Mouse (Mus musculus): ENCODE measurements around the gene Slc30a7.

Slc30a7 gene

DNA sequence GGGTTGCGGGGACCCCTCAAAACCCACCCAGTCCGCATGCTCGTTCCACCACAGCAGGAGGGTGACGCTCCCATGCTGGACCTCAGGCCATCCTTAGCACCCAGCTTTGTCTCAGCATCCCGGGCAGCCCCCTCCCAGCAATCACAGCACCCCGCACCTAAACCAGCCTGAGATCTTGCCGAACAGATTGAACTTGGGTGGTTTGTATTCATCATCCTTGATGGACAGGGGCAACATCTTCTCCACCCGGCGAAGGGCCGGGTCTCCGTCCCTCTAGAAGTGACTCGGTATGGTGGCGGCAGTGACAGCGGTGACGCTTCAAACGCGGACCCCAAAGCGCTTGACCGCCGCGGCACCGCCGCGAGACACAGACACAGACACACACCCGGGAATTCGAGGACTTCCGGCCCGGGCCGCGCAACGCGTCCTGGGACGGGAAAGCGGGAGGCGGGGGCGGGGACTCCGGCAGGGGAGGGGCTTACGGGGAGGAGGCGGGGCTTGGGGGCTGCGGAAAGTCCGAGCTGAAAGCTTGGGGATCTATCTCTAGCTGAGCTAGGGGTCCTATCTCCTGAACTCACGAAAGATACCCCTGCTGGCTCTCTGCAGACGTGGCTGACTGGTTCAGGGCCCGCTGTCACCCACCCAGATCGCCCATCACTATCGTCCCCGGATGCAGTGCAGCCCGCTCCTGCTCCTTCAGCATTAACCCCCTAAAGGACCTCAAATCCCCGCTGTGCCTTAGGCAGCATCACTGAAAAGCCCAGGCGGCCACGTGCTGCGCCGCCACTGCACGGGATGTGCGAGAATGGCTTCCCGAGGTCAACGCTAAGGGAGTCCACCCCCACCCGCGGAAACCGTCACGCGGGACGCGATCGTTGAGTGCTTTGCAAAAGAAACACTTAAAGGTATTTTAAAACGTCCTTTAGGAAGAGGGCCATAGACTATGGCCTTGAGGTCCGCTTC lies at the start of gene Slc30a7, which contains the start of gene Extl2:
TSS of gene Slc30a7 (minus strand) at position 429 of the 963 bp plus-strand sequence.
TSS of gene Extl2 (plus strand) at position 485 of the 963 bp plus-strand sequence.
- DNase-seq (ENCODE audit: low read depth, low spot score), result peak; percentile 81

DNA sequence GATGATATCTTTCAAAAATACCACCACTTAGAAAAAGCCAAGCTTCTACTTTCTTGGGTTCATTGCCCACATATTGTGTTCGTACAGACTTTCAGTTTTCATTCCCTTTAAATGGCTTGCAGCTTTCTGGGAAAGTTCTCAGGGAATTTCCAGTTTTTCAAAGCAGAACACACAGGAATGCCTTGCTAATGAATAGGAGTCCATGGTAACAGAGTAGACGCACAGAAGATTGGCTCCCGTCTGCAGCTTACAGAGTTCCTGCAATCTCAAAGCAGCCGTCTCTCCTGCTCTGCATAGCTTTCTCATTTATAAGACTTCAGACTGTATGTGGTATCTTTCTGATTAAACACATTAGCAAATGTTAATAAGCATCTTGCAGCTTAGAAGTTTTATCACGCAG lies 39.8 kb upstream of the Slc30a7 start:
- DNase-seq (ENCODE audit: low read depth, low spot score), result peak; percentile 51

DNA sequence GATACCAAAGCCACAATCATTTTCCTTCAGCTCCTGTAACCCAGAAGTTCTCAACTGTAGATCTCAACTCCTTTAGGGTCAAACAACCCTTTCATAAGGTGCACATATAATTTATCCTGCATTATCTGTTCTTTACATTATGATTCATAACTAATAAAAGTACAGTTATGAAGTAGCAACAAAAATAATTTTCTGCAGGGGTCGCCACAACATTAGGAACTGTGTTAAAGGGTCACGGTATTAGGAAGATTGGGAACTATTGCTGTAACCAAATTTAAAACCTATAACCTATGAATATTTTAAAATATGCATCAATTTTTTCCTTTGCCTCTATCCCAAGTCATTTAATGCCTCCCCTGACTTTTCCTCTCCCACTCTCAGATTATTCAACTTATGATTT lies 38.8 kb upstream of the Slc30a7 start:
- peak; percentile 73 for DNase-seq (ENCODE audit: low read depth, low spot score)

DNA sequence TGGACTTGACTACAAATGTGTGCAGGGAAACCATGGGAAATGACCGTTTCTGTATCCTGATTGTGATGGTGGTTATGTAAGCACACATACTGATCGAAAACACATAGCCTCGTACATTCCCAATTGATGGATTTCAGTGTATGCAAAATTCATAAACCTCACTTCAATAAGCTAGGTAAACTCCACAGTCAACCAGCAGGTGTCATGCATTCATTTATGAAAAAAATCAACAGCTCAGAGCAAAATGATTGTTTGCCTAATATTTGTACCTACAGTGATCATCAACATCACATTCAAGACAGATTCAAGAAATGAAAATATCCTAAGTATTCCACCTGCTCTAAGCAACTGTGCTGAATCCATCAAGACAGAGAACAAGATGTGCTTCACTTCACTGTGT lies 33.6 kb upstream of the Slc30a7 start:
- DNase-seq (ENCODE audit: low read depth, low spot score), result peak; percentile 58

- peak; percentile 85 for DNase-seq (ENCODE audit: low read depth, low spot score)
Observed at GRCm38 (mm10) chr3:116033871-116034222, 26.6 kb upstream of the Slc30a7 start.

- DNase-seq (ENCODE audit: low read depth, low spot score), result no peak
Observed at GRCm38 (mm10) chr3:116033218-116033870, 26.1 kb upstream of the Slc30a7 start.

GRCm38 (mm10) chr3:116030152-116030788 lies 23.1 kb upstream of the Slc30a7 start:
- no peak for DNase-seq (ENCODE audit: low read depth, low spot score)

DNA sequence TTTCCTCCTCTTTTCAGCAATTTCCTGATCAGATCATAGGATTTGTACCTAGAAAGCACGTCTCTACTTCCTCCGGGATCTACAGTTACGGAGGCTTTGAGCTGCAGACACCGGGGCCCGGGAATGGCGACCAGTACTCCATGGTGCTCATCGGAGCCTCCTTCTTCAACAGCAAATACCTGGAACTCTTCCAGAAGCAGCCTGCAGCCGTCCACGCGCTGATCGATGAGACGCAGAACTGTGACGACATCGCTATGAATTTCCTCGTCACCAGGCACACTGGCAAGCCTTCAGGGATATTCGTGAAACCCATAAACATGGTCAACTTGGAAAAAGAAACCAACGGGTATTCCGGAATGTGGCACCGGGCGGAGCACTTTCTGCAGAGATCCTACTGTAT lies 19.8 kb upstream of the Slc30a7 start:
- no peak for DNase-seq (ENCODE audit: low read depth, low spot score)

DNA sequence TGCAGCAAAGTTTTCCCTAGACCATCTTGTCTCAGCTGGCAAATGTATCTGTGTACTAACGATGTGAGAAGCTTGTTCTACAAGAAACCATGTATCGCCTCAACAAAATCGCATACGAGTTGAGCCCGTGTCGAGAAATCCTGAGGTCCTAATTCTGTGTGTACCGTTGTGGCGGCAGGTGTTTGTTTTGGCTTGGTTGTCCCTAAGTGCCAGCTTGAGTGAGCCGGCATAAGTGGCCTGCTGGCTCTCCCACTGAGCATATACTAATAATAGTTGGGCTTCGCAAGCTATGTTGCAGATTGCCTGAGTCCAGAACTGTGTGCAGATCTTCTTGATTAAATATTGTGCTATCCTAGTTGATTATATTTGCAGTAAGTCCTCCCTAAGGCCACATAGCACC lies 18.5 kb upstream of the Slc30a7 start:
- no peak for DNase-seq (ENCODE audit: low read depth, low spot score)

GRCm38 (mm10) chr3:116024669-116025068 lies 17.5 kb upstream of the Slc30a7 start:
- DNase-seq (ENCODE audit: low read depth, low spot score), result peak; percentile 82

- peak; percentile 83 for DNase-seq (ENCODE audit: low read depth, low spot score)
Observed at GRCm38 (mm10) chr3:116024236-116024635, 17.0 kb upstream of the Slc30a7 start.

DNA sequence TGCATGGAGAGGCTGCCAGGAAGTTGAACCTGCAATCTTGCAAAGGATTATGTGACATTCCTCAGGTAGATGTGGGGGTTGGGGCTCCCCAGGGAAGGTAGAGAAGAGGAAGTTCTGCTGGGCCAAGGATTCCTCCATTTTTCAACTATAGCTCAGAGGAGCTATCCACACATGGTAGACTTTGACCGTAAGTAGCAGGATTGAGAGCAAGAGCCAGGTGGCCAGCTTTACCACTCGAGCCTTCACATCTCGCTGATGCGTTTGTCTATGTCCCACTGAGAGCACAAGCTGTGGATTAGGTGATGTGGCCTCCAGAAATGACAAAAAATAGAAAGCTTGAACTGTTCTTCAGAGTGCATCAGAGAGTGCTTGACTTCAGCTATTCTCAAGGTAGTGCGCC lies 11.9 kb upstream of the Slc30a7 start:
- no peak for DNase-seq (ENCODE audit: low read depth, low spot score)

DNA sequence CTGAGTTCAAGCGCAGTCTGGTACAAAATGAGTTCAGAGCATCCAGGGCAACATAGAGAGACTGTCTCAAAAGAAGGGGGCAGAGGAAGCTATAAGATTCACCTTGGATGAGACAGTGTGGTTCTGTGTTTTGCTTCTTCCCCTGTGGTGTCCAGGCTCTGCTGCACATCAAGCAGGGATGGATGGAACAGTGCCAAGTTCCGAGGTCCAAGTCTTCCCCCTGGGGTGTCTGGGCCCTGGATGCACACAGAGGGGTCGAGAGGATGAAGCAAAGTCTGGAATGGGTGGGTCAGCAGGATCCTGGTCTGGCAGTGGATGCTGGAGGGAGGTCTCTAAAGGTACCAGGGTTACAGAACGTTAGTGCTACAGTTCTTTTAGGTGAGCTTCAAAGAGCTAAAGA lies 11.4 kb upstream of the Slc30a7 start:
- DNase-seq (ENCODE audit: low read depth, low spot score), result no peak

- DNase-seq (ENCODE audit: low read depth, low spot score), result no peak
Observed at GRCm38 (mm10) chr3:116016116-116016515, 8.9 kb upstream of the Slc30a7 start.

- DNase-seq (ENCODE audit: low read depth, low spot score), result no peak
Observed at GRCm38 (mm10) chr3:116014901-116015300, 7.7 kb upstream of the Slc30a7 start.

- DNase-seq (ENCODE audit: low read depth, low spot score), result no peak
Observed at GRCm38 (mm10) chr3:116009622-116010344, 2.6 kb upstream of the Slc30a7 start.

- DNase-seq (ENCODE audit: low read depth, low spot score), result peak; percentile 88
Observed at GRCm38 (mm10) chr3:116007941-116008440, 785 bp upstream of the Slc30a7 start.

DNA sequence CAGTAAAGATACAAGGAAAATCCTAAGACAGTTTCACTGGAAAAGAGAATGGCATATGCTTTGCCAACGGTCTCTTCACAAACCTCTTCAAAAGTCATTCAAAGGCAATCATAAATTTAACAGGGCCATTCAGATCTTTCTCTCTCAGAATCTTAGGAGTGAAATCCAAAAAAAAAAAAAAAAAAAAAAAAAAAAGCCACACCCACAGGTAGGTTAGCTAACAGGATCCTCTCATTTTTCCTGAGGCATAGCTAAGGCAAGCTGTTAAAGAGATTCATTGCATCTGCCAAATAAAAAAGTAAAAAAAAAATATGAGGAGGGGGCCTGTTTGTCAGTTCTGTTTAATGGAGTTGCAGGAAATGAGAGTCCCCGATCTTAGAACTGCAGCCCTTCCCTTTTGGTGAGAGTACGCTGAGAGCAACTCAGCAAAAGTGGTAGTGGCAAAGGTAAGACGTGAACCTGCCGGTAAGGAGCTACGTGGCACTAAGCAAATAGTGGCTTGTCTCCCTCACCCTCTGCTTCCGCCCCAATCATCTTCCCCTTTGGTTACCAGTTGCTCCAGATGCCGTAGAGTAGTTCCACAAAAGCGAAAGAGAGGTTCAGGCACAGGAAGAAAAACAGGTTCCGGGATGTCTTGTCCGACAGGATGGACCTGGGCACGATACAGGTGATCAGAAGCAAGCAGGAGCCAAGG lies 775 bp downstream of the Slc30a7 start:
- DNase-seq (ENCODE audit: low read depth, low spot score), result peak; percentile 64

- DNase-seq (ENCODE audit: low read depth, low spot score), result no peak
Observed at GRCm38 (mm10) chr3:115996929-115997328, 10.3 kb downstream of the Slc30a7 start.

GRCm38 (mm10) chr3:115993025-115993424 lies 14.2 kb downstream of the Slc30a7 start:
- no peak for DNase-seq (ENCODE audit: low read depth, low spot score)

DNA sequence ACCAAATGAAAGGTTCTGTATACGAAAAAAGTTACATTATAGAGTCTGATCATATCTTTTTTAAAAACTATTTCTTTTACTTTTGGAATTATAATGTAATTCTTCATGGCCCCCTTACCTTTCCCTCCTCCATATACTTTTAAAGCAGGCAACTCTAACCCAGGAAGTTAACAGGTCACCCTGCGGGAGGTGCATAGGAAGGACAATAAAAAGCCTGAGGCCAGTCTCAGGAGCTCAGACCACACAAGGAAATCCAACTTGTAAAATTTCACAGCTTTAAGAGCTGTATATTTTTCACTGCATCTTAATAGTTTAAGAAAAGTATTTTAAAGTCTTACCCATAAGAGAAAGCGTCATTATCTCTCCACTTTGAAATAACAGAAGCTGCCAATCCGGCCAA lies 14.6 kb downstream of the Slc30a7 start:
- DNase-seq (ENCODE audit: low read depth, low spot score), result no peak
